Mouse (Mus musculus) neural tube, embryonic 11.5 days (tissue): ENCODE measurements around the gene Inka2. TPM values are rescaled to one million over a fixed set of nuclear protein-coding genes. Genes with fewer than 3 reads are reported as not detected.

ENCODE experiments used
- ATAC-seq: fragments of 200-750 bp; cut with Nextera tagmentation; 2 replicates; pipeline ENCODE4 v1.8.0; 2017; ENCODE audit warnings: moderate number of reproducible peaks, mild to moderate bottlenecking, moderate TSS enrichment, moderate library complexity; ENCODE audit not compliant: insufficient read depth, low FRiP score, low TSS enrichment
- DNase-seq: peaks from one replicate; pipeline ENCODE4 v3.0.0-alpha.2; 2015; ENCODE audit warnings: low spot score
- H3K27ac ChIP-seq: fragments of 300-500 bp; sonication (generic); 2 replicates; pipeline ENCODE4 v1.5.1; 2014; ENCODE audit warnings: low read depth, mild to moderate bottlenecking, low read length
- H3K27me3 ChIP-seq: fragments of 300-500 bp; sonication (generic); 2 replicates; pipeline ENCODE4 v1.6.1; 2014; ENCODE audit warnings: mild to moderate bottlenecking, low read length, mixed read lengths; ENCODE audit not compliant: control insufficient read depth, insufficient read depth
- H3K36me3 ChIP-seq: fragments of 300-500 bp; sonication (generic); 2 replicates; pipeline ENCODE4 v1.6.1; 2014; ENCODE audit warnings: mild to moderate bottlenecking, low read length, moderate library complexity, mixed read lengths; ENCODE audit not compliant: control insufficient read depth, insufficient read depth
- H3K4me1 ChIP-seq: fragments of 300-500 bp; sonication (generic); 2 replicates; pipeline ENCODE4 v1.6.1; 2014; ENCODE audit warnings: low read length, mixed read lengths; ENCODE audit not compliant: control insufficient read depth, insufficient read depth
- H3K4me2 ChIP-seq: fragments of 300-500 bp; sonication (generic); 2 replicates; pipeline ENCODE4 v1.6.1; 2014; ENCODE audit warnings: low read depth, mild to moderate bottlenecking, moderate library complexity
- H3K4me3 ChIP-seq: fragments of 300-500 bp; sonication (generic); 2 replicates; pipeline ENCODE4 v1.5.1; 2014; ENCODE audit warnings: low read depth, low read length
- H3K9ac ChIP-seq: fragments of 300-500 bp; sonication (generic); 2 replicates; pipeline ENCODE4 v1.6.1; 2014; ENCODE audit warnings: mild to moderate bottlenecking, low read length
- H3K9me3 ChIP-seq: fragments of 300-500 bp; sonication (generic); 2 replicates; pipeline ENCODE4 v1.6.1; 2016; ENCODE audit warnings: low read length; ENCODE audit not compliant: control insufficient read depth
- WGBS: fragments of 180-500 bp; shearing (Covaris S2); extraction: QIAGEN DNeasy Blood & Tissue Kit; methylation state at CpG from one replicate; pipeline ENCODE4 v1.1.7; 2014; 5-methylcytosine and 5-hydroxymethylcytosine counted together
- polyA plus RNA-seq: library from polyadenylated mRNA; unstranded; fragments of >200 nt; fragmentation: Nextera tagmentation; extraction: Ambion mirVana; gene quantifications from 2 replicates; pipeline ENCODE4 v1.2.1, GENCODE M21; 2014

The Inka2 gene
- polyA plus RNA-seq, 1 experiment from 2014 or later, result 1.8 TPM

GRCm38 (mm10) chr3:105716353-105717000 is 12.1 kb downstream of the Inka2 start:
- Histone ChIP-seq H3K27me3 (no peaks in the 10 kb centered on the region), H3K36me3 (no peaks in the 10 kb centered on the region), H3K9ac (no peak overlapping the region), H3K27ac (no peak overlapping the region), H3K4me3 (no peak overlapping the region), H3K4me2 (no peak overlapping the region), H3K9me3 (no peaks in the 10 kb centered on the region), H3K4me1 (peaks cover 9% of the 10 kb centered on the region)
- WGBS, result 60% methylated on average over 18 of the region's 18 CpGs
- ATAC-seq, result no peak
- DNase-seq, result no peak

- Histone ChIP-seq H3K4me2 (no peak overlapping the region), H3K4me1 (peaks cover 9% of the 10 kb centered on the region), H3K9me3 (no peaks in the 10 kb centered on the region), H3K9ac (no peak overlapping the region), H3K36me3 (no peaks in the 10 kb centered on the region), H3K27me3 (no peaks in the 10 kb centered on the region), H3K27ac (no peak overlapping the region), H3K4me3 (no peak overlapping the region)
- DNase-seq, result peak; percentile 52
- ATAC-seq, result peak; percentile 57
- 45% methylated on average over 11 of the region's 11 CpGs for WGBS
Measured at GRCm38 (mm10) chr3:105717856-105718555, 13.6 kb downstream of the Inka2 start.

- no peak for ATAC-seq
- H3K27ac ChIP-seq, result no peak overlapping the region
- H3K4me3 ChIP-seq, result no peak overlapping the region
- H3K9ac ChIP-seq, result no peak overlapping the region
- no peaks in the 10 kb centered on the region for H3K36me3 ChIP-seq
- WGBS, result 54% methylated on average over 4 of the region's 4 CpGs
- no peak overlapping the region for H3K4me2 ChIP-seq
- peaks cover 9% of the 10 kb centered on the region for H3K4me1 ChIP-seq
- H3K27me3 ChIP-seq, result no peaks in the 10 kb centered on the region
- no peaks in the 10 kb centered on the region for H3K9me3 ChIP-seq
- DNase-seq, result no peak
Measured at GRCm38 (mm10) chr3:105718746-105719145, 14.3 kb downstream of the Inka2 start.

GRCm38 (mm10) chr3:105719979-105720378 is 15.6 kb downstream of the Inka2 start:
- Histone ChIP-seq H3K27me3 (no peaks in the 10 kb centered on the region), H3K9ac (no peak overlapping the region), H3K36me3 (no peaks in the 10 kb centered on the region), H3K27ac (no peak overlapping the region), H3K4me3 (no peak overlapping the region), H3K4me2 (no peak overlapping the region), H3K9me3 (no peaks in the 10 kb centered on the region), H3K4me1 (peaks cover 5% of the 10 kb centered on the region)
- WGBS, result 88% methylated on average over 4 of the region's 4 CpGs
- ATAC-seq, result no peak
- DNase-seq, result no peak

- Histone ChIP-seq H3K27me3 (no peaks in the 10 kb centered on the region), H3K4me3 (no peak overlapping the region), H3K27ac (no peak overlapping the region), H3K36me3 (no peaks in the 10 kb centered on the region), H3K4me1 (peaks cover 5% of the 10 kb centered on the region; the same call in 1 of the 2 replicates), H3K4me2 (no peak overlapping the region), H3K9me3 (no peaks in the 10 kb centered on the region), H3K9ac (no peak overlapping the region)
- no peak for ATAC-seq
- WGBS, result 83% methylated on average over 4 of the region's 4 CpGs
- no peak for DNase-seq
Measured at GRCm38 (mm10) chr3:105720514-105720913, 16.1 kb downstream of the Inka2 start.

- H3K4me3 ChIP-seq, result no peak overlapping the region
- peaks cover 5% of the 10 kb centered on the region; the same call in 1 of the 2 replicates for H3K4me1 ChIP-seq
- 79% methylated on average over 2 of the region's 2 CpGs for WGBS
- no peak overlapping the region for H3K4me2 ChIP-seq
- no peak overlapping the region for H3K27ac ChIP-seq
- no peaks in the 10 kb centered on the region for H3K27me3 ChIP-seq
- ATAC-seq, result no peak
- no peak overlapping the region for H3K9ac ChIP-seq
- no peaks in the 10 kb centered on the region for H3K36me3 ChIP-seq
- H3K9me3 ChIP-seq, result no peaks in the 10 kb centered on the region
- no peak for DNase-seq
Measured at GRCm38 (mm10) chr3:105721681-105722201, 17.3 kb downstream of the Inka2 start.

GRCm38 (mm10) chr3:105722510-105722909 is 18.1 kb downstream of the Inka2 start:
- Histone ChIP-seq H3K36me3 (no peaks in the 10 kb centered on the region), H3K27me3 (no peaks in the 10 kb centered on the region), H3K4me2 (no peak overlapping the region), H3K9me3 (no peaks in the 10 kb centered on the region), H3K4me1 (peaks cover 5% of the 10 kb centered on the region; the same call in 1 of the 2 replicates), H3K9ac (no peak overlapping the region), H3K27ac (no peak overlapping the region), H3K4me3 (no peak overlapping the region)
- 89% methylated on average over 3 of the region's 3 CpGs for WGBS
- DNase-seq (no peak), ATAC-seq (no peak)

GRCm38 (mm10) chr3:105726037-105726436 is 21.6 kb downstream of the Inka2 start:
- Histone ChIP-seq H3K9ac (no peak overlapping the region), H3K27me3 (no peaks in the 10 kb centered on the region), H3K27ac (no peak overlapping the region), H3K4me2 (no peak overlapping the region), H3K9me3 (no peaks in the 10 kb centered on the region), H3K4me1 (no peaks in the 10 kb centered on the region), H3K4me3 (no peak overlapping the region), H3K36me3 (no peaks in the 10 kb centered on the region)
- WGBS, result 3% methylated on average over 1 of the region's 1 CpGs
- ATAC-seq, result no peak
- no peak for DNase-seq

- Histone ChIP-seq H3K27ac (no peak overlapping the region), H3K4me3 (no peak overlapping the region), H3K27me3 (no peaks in the 10 kb centered on the region), H3K9me3 (no peaks in the 10 kb centered on the region), H3K4me1 (no peaks in the 10 kb centered on the region), H3K9ac (no peak overlapping the region), H3K4me2 (no peak overlapping the region), H3K36me3 (no peaks in the 10 kb centered on the region)
- WGBS, result 90% methylated on average over 4 of the region's 4 CpGs
- ATAC-seq (no peak), DNase-seq (no peak)
Measured at GRCm38 (mm10) chr3:105732360-105732759, 28.0 kb downstream of the Inka2 start.
